Mouse (Mus musculus): ENCODE measurements around the gene Dnajc19. TPM values are rescaled to one million over a fixed set of nuclear protein-coding genes. Genes with fewer than 3 reads are reported as not detected.

The Dnajc19 gene
- 146 and 151 TPM in 2 replicates for polyA plus RNA-seq (2016; fragmentation: Nextera tagmentation; extraction: Ambion mirVana)

DNA sequence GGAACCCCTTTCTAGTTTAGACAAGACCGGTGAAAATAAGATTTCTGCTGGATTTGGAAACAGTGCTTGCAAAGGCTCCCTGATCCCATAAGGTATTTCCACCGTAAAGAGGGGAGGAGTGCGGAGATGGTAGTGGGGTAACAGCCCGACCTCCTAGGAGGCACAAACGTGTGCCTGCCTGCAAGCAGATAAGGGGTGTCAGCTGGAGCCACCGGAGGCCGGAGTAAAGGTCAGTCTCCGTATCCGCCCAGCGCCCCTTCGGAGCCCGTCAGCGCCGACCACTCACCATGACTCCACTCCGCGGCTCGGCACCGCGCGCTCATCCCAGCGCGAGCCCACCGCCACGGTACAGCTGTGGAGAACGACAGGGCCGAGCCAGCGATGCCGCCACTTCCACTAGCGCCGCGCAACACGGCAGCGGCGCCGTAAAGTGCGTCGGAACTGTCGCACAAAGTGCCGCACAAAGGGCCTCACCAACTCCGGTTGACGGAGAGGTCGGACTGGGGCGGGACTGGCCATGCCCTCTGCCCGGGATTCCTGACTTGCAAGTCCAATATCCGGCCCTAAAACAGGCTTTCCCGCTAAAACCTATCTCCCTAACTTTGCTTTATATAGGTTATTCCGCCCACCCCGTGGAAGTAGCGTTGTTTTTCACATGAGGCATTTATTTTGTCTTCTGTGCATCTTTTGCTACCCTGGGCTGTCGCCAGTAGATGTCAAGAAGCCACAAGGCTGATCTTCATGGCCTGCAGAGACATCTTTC lies at the start of gene Dnajc19:
Dnajc19 (minus strand) TSS at position 422 of the 763 bp plus-strand sequence.
- ATAC-seq (ENCODE audit: low FRiP score, low read depth): peak; percentile 92
- 1% methylated on average over 50 of the region's 50 CpGs for WGBS

DNA sequence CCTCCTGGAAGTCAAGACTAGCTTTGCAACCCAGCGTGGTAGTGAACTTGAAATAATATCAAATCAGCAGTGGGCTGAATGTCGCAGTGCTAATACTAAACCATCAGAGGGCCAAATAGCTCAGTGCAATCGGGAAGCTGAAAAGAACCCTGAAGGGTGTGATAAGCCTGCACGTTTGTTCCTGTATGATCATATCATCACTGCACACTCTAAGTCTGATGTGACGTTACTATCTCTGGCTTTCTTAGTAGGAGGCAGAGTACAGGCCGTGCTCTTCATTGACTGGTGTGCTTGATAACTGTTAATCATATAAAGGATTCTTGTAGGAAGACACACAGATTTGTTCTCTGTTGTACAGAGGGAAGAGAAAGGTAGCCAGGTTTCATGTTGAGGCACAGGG lies 48.8 kb upstream of the Dnajc19 start:
- no peak for ATAC-seq (ENCODE audit: low FRiP score, low read depth)
- Histone ChIP-seq H3K4me1 (no peaks in the 10 kb centered on the region), H3K27ac (replicated peaks) (no peak overlapping the region), H3K9me3 (no peaks in the 10 kb centered on the region), H3K9ac (replicated peaks) (no peak overlapping the region), H3K27me3 (no peaks in the 10 kb centered on the region), H3K4me3 (no peak overlapping the region), H3K36me3 (no peaks in the 10 kb centered on the region), H3K4me2 (replicated peaks) (no peak overlapping the region)
- 91% methylated on average over 6 of the region's 6 CpGs for WGBS

More for the DNA sequence above, at the start of gene Dnajc19:
- peak within 1 kb of the TSS; percentile 60 for H3K4me2 ChIP-seq (replicated peaks)
- H3K27ac ChIP-seq (replicated peaks): peak within 1 kb of the TSS; percentile 67
- H3K27me3 ChIP-seq: no peaks in the 10 kb centered on the region
- peaks cover 19% of the 10 kb centered on the region for H3K4me1 ChIP-seq
- H3K4me3 ChIP-seq: peak within 1 kb of the TSS; percentile 86
- H3K9ac ChIP-seq (replicated peaks): peak within 1 kb of the TSS; percentile 80
- H3K9me3 ChIP-seq: no peaks in the 10 kb centered on the region
- H3K36me3 ChIP-seq: no peaks in the 10 kb centered on the region; the same call in 1 of the 2 replicates

DNA sequence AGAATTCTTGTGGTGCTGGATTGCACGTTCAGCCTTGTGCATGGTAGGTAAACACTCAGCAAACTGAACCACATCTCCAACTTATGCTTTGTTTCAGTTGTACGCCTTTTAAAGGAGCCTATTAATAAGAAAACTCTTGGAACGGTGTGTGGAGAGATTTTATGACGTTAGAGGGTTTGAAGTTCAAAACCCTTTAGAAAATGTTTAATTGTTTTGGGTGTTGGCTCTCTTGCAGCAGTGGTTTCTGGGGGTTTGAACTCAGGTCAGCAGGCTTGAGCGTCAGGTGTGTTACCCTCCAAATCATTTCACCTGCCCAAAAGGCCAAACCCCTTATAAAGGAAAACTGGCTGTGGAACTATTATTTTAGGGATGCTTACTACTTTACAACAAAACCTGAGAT lies 40.2 kb upstream of the Dnajc19 start:
- Histone ChIP-seq H3K9me3 (no peaks in the 10 kb centered on the region), H3K9ac (replicated peaks) (no peak overlapping the region), H3K4me2 (replicated peaks) (no peak overlapping the region), H3K27me3 (no peaks in the 10 kb centered on the region), H3K4me3 (no peak overlapping the region), H3K27ac (replicated peaks) (no peak overlapping the region), H3K36me3 (no peaks in the 10 kb centered on the region), H3K4me1 (no peaks in the 10 kb centered on the region)
- no peak for ATAC-seq (ENCODE audit: low FRiP score, low read depth)
- 86% methylated on average over 5 of the region's 5 CpGs for WGBS

DNA sequence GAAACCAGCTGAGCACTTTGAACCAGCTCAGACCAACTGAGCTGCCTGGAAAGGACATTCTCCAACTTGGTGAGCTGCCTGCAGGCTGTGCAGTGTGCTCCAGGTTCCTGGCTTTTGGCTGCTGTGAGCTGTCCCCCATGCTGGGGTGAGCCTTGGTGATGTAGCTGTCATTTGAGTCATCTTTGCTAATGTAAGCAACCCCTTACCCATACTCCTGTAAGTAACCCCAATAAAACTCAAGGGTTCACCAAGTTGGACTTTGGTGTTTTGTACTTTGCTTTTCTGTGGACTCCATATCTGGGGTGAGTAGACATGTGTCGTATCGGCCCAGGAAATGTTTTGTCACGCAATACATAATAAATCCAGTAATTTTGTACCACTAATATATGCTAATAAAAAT lies 39.7 kb upstream of the Dnajc19 start:
- Histone ChIP-seq H3K27me3 (no peaks in the 10 kb centered on the region), H3K4me2 (replicated peaks) (no peak overlapping the region), H3K4me1 (peaks cover 3% of the 10 kb centered on the region), H3K9ac (replicated peaks) (no peak overlapping the region), H3K27ac (replicated peaks) (no peak overlapping the region), H3K36me3 (no peaks in the 10 kb centered on the region), H3K4me3 (no peak overlapping the region), H3K9me3 (no peaks in the 10 kb centered on the region)
- no peak for ATAC-seq (ENCODE audit: low FRiP score, low read depth)
- WGBS: 93% methylated on average over 3 of the region's 3 CpGs

DNA sequence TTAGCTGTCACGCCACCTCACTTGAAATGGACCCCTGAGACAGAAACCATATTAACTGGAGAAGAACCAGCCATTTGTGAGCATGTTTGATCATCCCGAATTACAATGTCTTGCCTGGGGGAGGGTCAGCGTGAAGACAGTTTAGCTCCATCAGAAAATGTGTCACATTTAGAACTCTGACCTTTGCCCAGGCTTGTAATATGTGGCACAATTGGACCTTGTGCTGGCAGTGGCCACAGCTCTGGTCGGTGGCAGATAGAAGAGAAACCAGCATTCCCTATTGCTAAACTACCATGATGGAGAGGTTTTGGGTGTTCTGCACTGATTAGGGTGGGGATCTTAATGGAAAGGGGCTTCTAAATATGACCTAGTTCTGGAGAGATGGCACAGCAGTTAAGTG lies 38.7 kb upstream of the Dnajc19 start:
- WGBS: 80% methylated on average over 4 of the region's 4 CpGs
- H3K4me2 ChIP-seq (replicated peaks): no peak overlapping the region

DNA sequence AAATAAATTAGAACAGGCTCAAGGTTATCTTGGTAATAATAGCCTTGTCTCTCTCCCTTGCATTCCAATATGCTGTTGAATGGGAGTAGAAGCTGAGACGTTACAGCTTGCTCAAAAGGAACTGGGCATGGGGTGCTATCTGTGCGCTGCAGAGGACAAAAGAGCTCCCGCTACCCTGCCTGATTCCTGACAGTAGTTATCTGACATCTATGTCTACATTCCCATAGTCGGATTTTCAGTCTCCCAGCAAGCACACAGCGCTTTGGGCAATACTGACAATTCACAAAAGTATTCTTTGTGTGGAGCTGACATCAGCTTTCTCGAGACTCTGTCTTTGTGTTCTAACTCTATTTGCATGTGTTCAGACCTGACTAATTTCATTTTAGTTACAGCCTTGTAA lies 34.7 kb upstream of the Dnajc19 start:
- 33% methylated on average over 6 of the region's 6 CpGs for WGBS

More for the DNA sequence above, 38.7 kb upstream of the Dnajc19 start:
- Histone ChIP-seq H3K36me3 (no peaks in the 10 kb centered on the region), H3K27ac (replicated peaks) (no peak overlapping the region), H3K9ac (replicated peaks) (no peak overlapping the region), H3K27me3 (no peaks in the 10 kb centered on the region), H3K9me3 (no peaks in the 10 kb centered on the region), H3K4me1 (peaks cover 9% of the 10 kb centered on the region), H3K4me3 (no peak overlapping the region)
- ATAC-seq (ENCODE audit: low FRiP score, low read depth): no peak

DNA sequence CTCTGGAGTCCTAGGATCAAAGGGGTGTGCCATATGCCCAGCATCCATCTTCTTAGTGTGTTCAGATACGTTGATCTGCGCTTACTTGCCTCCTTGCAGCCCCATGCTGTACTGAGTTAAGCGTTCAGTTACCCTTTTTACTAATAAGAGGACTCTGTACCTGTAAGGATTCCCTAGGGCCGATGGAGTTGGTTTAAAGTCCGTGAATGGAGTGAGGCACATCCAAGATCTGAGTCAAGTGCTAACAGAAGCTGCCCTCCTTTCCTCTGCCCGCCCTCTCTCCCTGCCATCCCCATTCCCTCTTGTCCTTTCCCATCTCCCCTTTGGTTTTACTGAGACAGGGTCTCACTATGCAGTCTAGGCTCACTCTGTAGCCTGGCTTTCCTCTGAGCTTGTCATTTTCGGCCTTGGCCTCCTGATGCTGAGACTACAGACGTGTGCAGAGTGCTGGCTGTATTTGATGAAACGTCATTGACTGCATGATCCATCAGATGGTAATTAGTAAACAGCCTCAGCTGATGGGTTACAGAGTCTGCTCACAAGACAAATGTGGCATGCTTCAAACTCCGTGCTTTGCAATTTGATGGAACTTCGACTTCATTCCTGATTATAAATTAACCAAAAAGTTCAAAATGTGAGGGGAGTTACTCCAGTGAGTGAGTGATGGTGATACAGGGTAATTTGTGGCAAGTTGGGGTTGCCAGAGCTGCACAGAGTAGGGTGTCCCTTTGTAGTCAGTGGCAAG lies 31.0 kb upstream of the Dnajc19 start:
- H3K27ac ChIP-seq (replicated peaks): no peak overlapping the region
- peaks cover 11% of the 10 kb centered on the region for H3K4me1 ChIP-seq
- H3K9me3 ChIP-seq: no peaks in the 10 kb centered on the region
- WGBS: 80% methylated on average over 11 of the region's 11 CpGs
- ATAC-seq (ENCODE audit: low FRiP score, low read depth): no peak
- H3K4me3 ChIP-seq: no peak overlapping the region
- H3K36me3 ChIP-seq: no peaks in the 10 kb centered on the region
- H3K27me3 ChIP-seq: peaks cover 15% of the 10 kb centered on the region
- no peak overlapping the region for H3K9ac ChIP-seq (replicated peaks)
- H3K4me2 ChIP-seq (replicated peaks): no peak overlapping the region

More for the DNA sequence above, 34.7 kb upstream of the Dnajc19 start:
- Histone ChIP-seq H3K36me3 (no peaks in the 10 kb centered on the region), H3K27me3 (peaks cover 3% of the 10 kb centered on the region; the same call in 1 of the 2 replicates), H3K9ac (replicated peaks) (no peak overlapping the region), H3K4me3 (no peak overlapping the region), H3K9me3 (no peaks in the 10 kb centered on the region), H3K27ac (replicated peaks) (no peak overlapping the region), H3K4me1 (peaks cover 9% of the 10 kb centered on the region), H3K4me2 (replicated peaks) (no peak overlapping the region)
- peak; percentile 49; the same call in 1 of the 2 replicates for ATAC-seq (ENCODE audit: low FRiP score, low read depth)

DNA sequence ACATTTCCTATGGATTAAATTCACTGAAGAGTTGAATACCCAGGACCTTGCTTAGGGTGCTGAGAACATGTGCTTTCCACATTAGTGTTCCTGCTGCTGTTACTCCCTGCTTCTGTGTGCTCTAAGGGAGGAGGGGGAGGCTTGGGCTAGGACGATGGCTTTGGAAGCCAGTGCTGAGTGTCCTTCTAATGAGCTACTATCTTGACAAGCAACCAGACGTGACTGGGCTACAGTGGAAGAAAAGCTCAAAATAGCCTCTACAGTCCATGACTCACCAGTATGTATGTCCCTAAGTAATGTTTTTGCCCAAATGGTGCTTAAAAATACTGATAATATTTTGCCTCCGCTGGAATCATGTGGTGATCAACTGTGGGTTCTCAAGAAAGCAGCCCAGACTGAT lies 26.5 kb upstream of the Dnajc19 start:
- H3K27ac ChIP-seq (replicated peaks): no peak overlapping the region
- ATAC-seq (ENCODE audit: low FRiP score, low read depth): no peak
- H3K9me3 ChIP-seq: no peaks in the 10 kb centered on the region
- peaks cover 14% of the 10 kb centered on the region for H3K27me3 ChIP-seq
- peaks cover 22% of the 10 kb centered on the region for H3K4me1 ChIP-seq
- no peak overlapping the region for H3K9ac ChIP-seq (replicated peaks)
- no peak overlapping the region for H3K4me2 ChIP-seq (replicated peaks)
- no peaks in the 10 kb centered on the region for H3K36me3 ChIP-seq
- WGBS: 81% methylated on average over 3 of the region's 3 CpGs
- H3K4me3 ChIP-seq: no peak overlapping the region

DNA sequence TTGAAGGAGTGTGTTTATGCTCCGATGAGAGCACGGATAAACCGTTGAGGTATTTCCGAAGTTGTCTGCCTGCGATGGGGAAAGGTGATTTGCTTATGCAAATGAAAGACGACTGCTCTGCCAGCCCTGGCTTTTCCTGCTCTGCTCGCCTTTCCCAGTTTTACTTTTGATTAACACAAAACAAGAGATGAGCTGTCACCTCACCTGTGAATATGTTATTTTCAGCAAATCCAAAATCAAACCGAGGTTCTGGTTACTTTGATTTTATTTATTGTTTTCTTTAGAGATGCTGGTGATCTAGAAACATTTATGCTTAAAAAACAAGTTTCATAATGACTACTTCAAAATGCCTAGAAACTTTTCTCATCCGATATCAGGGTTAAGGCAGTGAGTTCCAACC lies 25.3 kb upstream of the Dnajc19 start:
- 26% methylated on average over 9 of the region's 9 CpGs for WGBS
- no peak for ATAC-seq (ENCODE audit: low FRiP score, low read depth)
- Histone ChIP-seq H3K9ac (replicated peaks) (no peak overlapping the region), H3K4me2 (replicated peaks) (no peak overlapping the region), H3K4me1 (peaks cover 22% of the 10 kb centered on the region), H3K4me3 (no peak overlapping the region), H3K36me3 (no peaks in the 10 kb centered on the region), H3K27ac (replicated peaks) (no peak overlapping the region), H3K9me3 (no peaks in the 10 kb centered on the region), H3K27me3 (peaks cover 16% of the 10 kb centered on the region)

DNA sequence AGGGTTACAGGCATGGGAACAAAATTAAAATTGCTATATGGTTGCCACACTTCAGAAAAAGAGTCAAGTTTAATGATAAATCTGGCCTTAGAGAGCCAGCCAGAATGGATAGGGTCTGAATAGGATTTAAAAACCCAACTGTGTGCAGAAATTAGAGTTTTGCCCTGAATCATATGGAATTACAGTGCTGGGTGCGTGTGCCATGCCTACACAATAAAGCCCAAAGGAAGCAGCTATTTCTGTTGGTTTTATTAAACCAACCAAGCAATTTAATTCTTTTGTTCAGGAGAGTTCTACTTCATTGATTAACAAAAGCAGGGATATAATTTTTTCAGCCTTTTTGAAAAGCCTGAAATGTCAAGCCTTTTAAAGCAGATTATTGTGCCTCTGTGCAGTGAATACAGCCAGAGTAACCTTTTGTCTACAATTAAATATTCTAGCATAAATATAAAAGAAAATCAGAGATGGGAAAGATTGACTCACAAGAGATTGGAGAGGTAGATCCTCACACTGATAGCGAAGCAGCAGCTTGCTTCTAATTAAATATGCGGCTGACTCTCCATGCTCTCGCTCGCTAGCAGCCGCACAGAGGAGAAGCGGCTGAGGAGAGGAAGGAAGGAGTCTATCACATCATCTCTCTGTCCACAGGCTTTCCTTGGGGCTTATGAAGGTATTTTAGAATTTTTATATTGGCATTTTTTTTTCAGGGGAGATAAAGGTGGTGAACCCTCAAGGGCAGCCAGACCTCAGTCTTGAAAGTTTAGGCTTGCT lies 23.0 kb upstream of the Dnajc19 start:
- H3K9me3 ChIP-seq: no peaks in the 10 kb centered on the region
- WGBS: 8% methylated on average over 7 of the region's 7 CpGs
- peaks cover 20% of the 10 kb centered on the region for H3K27me3 ChIP-seq
- ATAC-seq (ENCODE audit: low FRiP score, low read depth): peak; percentile 77
- no peaks in the 10 kb centered on the region for H3K36me3 ChIP-seq
- peak overlapping the region; percentile 0; the same call in 1 of the 2 replicates for H3K4me3 ChIP-seq
- 0 out of 2 replicates have a peak overlapping the region, but pooled peaks have one; percentile 1 for H3K27ac ChIP-seq (replicated peaks)
- H3K4me2 ChIP-seq (replicated peaks): peak overlapping the region; percentile 34
- H3K9ac ChIP-seq (replicated peaks): no peak overlapping the region
- peaks cover 22% of the 10 kb centered on the region for H3K4me1 ChIP-seq

DNA sequence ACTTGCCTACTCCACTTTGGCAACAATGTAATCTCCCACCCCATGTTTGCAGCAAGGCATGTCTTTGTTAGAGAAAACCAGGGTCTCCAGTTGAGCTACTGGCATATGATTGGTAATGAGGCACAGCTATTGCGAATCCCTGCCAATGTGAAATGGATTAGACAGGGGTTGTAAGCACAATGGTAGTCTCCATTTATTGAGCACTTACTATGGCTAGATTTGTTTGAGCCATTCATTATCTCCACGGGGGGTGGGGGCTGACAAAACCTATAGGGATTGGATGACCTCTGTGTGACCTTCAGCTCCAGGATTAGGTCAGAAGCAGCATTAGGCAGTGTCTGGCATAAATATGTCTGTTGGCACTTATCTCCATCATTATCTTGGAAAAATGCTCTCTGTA lies 21.8 kb upstream of the Dnajc19 start:
- H3K4me2 ChIP-seq (replicated peaks): no peak overlapping the region
- H3K27me3 ChIP-seq: peaks cover 14% of the 10 kb centered on the region
- peaks cover 22% of the 10 kb centered on the region for H3K4me1 ChIP-seq
- H3K27ac ChIP-seq (replicated peaks): no peak overlapping the region; the same call in 1 of the 2 replicates
- H3K4me3 ChIP-seq: no peak overlapping the region
- H3K9ac ChIP-seq (replicated peaks): no peak overlapping the region
- no peaks in the 10 kb centered on the region for H3K36me3 ChIP-seq
- 31% methylated on average over 2 of the region's 2 CpGs for WGBS
- peak; percentile 51 for ATAC-seq (ENCODE audit: low FRiP score, low read depth)
- no peaks in the 10 kb centered on the region for H3K9me3 ChIP-seq
